Mouse (Mus musculus) midbrain, embryonic 14.5 days (tissue): ENCODE measurements around the gene Fat3. TPM values are rescaled to one million over a fixed set of nuclear protein-coding genes. Genes with fewer than 3 reads are reported as not detected.

Experiments
- ATAC-seq: fragments of 200-750 bp; cut with Nextera tagmentation; 2 replicates; pipeline ENCODE4 v1.8.0; 2017; ENCODE audit warnings: moderate number of reproducible peaks, moderate library complexity; ENCODE audit not compliant: low FRiP score, low TSS enrichment
- DNase-seq: peaks from one replicate; pipeline ENCODE4 v3.0.0-alpha.2; 2015
- H3K27ac ChIP-seq: fragments of 300-500 bp; sonication (generic); replicated peaks from 2 replicates; pipeline ENCODE4 v1.5.1; 2014; ENCODE audit warnings: mild to moderate bottlenecking, low read depth, low read length, moderate library complexity
- H3K27me3 ChIP-seq: fragments of 300-500 bp; sonication (generic); 2 replicates; pipeline ENCODE4 v1.6.1; 2014; ENCODE audit warnings: low read length, control low read depth, mixed read lengths; ENCODE audit not compliant: control insufficient read depth, insufficient read depth
- H3K36me3 ChIP-seq: fragments of 300-500 bp; sonication (generic); 2 replicates; pipeline ENCODE4 v1.6.1; 2014; ENCODE audit warnings: low read length, control low read depth; ENCODE audit not compliant: control insufficient read depth, insufficient read depth
- H3K4me1 ChIP-seq: fragments of 300-500 bp; sonication (generic); 2 replicates; pipeline ENCODE4 v1.6.1; 2014; ENCODE audit warnings: mild to moderate bottlenecking, antibody characterized with exemption, low read length, control low read depth; ENCODE audit not compliant: control insufficient read depth, insufficient read depth
- H3K4me2 ChIP-seq: fragments of 300-500 bp; sonication (generic); 2 replicates; pipeline ENCODE4 v1.6.1; 2014; ENCODE audit warnings: mild to moderate bottlenecking, low read length, moderate library complexity
- H3K4me3 ChIP-seq: fragments of 300-500 bp; sonication (generic); replicated peaks from 2 replicates; pipeline ENCODE4 v1.5.1; 2014; ENCODE audit warnings: low read depth, low read length
- H3K9ac ChIP-seq: fragments of 300-500 bp; sonication (generic); replicated peaks from 2 replicates; pipeline ENCODE4 v1.6.1; 2014; ENCODE audit warnings: mild to moderate bottlenecking, low read length, moderate library complexity
- H3K9me3 ChIP-seq: fragments of 300-500 bp; sonication (generic); 2 replicates; pipeline ENCODE4 v1.6.1; 2016; ENCODE audit warnings: low read length, control low read depth, mixed read lengths; ENCODE audit not compliant: control insufficient read depth
- WGBS: fragments of 180-500 bp; shearing (Covaris S2); extraction: QIAGEN DNeasy Blood & Tissue Kit; methylation state at CpG from one replicate; pipeline ENCODE4 v1.1.7; 2014; 5-methylcytosine and 5-hydroxymethylcytosine counted together
- polyA plus RNA-seq: library from polyadenylated mRNA; unstranded; fragments of >200 nt; fragmentation: Nextera tagmentation; extraction: Ambion mirVana; gene quantifications from 2 replicates; pipeline ENCODE4 v1.2.1, GENCODE M21; 2014

The Fat3 gene
- polyA plus RNA-seq, 1 experiment from 2014 or later, result 27.6 TPM

- Histone ChIP-seq H3K36me3 (no peaks in the 10 kb centered on the region), H3K27me3 (no peaks in the 10 kb centered on the region), H3K27ac (no peak overlapping the region), H3K4me1 (no peaks in the 10 kb centered on the region), H3K4me2 (no peak overlapping the region), H3K9ac (no peak overlapping the region), H3K4me3 (no peak overlapping the region), H3K9me3 (no peaks in the 10 kb centered on the region)
- 91% methylated on average over 5 of the region's 5 CpGs for WGBS
- no peak for DNase-seq
- no peak for ATAC-seq
Measured at GRCm38 (mm10) chr9:16107900-16108299, 393.2 kb downstream of the Fat3 start.

DNA sequence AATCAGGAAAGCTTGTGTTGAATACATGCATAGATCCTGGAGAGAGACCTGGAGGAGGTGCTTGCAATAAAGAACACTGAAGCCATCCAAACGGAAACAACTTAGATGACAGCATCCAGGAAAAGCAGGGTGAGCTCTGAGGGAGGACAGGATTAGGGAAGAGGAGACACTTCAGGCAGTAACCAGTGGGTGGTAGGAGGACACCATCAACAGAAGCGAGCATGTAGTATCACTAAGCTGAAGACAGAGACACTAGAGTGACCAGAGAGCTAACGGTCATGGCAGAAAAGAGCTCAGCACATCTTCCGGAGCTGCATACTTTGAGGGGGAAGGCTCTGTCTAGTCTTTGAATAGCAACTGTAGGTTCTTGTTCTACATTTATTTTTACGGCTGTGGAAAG, 393.7 kb downstream of the Fat3 start:
- 81% methylated on average over 5 of the region's 5 CpGs for WGBS
- Histone ChIP-seq H3K4me1 (no peaks in the 10 kb centered on the region), H3K9ac (no peak overlapping the region), H3K4me3 (no peak overlapping the region), H3K36me3 (no peaks in the 10 kb centered on the region), H3K4me2 (no peak overlapping the region), H3K9me3 (no peaks in the 10 kb centered on the region), H3K27me3 (no peaks in the 10 kb centered on the region), H3K27ac (no peak overlapping the region)
- ATAC-seq, result no peak
- DNase-seq, result no peak

DNA sequence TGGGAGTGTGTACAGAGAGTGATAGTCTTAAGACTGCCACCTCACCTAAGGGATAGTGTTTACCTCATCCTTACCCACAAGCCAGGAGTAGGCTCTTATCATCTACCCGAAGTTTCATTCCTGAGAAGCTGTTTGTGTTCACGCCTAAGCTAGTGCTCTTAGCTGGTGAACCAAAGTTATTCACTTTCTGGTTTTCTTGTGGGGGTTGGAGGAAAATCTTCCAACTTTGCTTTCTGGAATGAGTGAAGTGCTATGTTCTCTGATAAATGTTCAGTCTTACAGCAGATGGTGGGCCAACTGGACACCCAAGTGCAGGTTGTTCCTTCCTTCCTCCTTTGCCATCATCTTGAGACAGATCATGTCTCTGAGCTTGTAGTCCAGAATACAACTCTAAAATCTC, 402.5 kb downstream of the Fat3 start:
- Histone ChIP-seq H3K4me1 (no peaks in the 10 kb centered on the region), H3K36me3 (no peaks in the 10 kb centered on the region), H3K27me3 (no peaks in the 10 kb centered on the region), H3K4me3 (no peak overlapping the region), H3K9me3 (no peaks in the 10 kb centered on the region), H3K27ac (no peak overlapping the region), H3K4me2 (no peak overlapping the region), H3K9ac (no peak overlapping the region)
- ATAC-seq (no peak), DNase-seq (no peak)
- WGBS, result 97% methylated on average over 2 of the region's 2 CpGs

- H3K9ac ChIP-seq, result no peak overlapping the region; the same call in 1 of the 2 replicates
- H3K4me1 ChIP-seq, result peaks cover 16% of the 10 kb centered on the region
- H3K4me3 ChIP-seq, result no peak overlapping the region
- ATAC-seq (no peak), DNase-seq (peak; percentile 43)
- peak overlapping the region; percentile 16; the same call in 1 of the 2 replicates for H3K27ac ChIP-seq
- no peaks in the 10 kb centered on the region for H3K36me3 ChIP-seq
- H3K9me3 ChIP-seq, result no peaks in the 10 kb centered on the region
- H3K27me3 ChIP-seq, result no peaks in the 10 kb centered on the region
- WGBS, result 52% methylated on average over 8 of the region's 8 CpGs
- no peak overlapping the region for H3K4me2 ChIP-seq
Measured at GRCm38 (mm10) chr9:16093047-16093668, 407.9 kb downstream of the Fat3 start.

DNA sequence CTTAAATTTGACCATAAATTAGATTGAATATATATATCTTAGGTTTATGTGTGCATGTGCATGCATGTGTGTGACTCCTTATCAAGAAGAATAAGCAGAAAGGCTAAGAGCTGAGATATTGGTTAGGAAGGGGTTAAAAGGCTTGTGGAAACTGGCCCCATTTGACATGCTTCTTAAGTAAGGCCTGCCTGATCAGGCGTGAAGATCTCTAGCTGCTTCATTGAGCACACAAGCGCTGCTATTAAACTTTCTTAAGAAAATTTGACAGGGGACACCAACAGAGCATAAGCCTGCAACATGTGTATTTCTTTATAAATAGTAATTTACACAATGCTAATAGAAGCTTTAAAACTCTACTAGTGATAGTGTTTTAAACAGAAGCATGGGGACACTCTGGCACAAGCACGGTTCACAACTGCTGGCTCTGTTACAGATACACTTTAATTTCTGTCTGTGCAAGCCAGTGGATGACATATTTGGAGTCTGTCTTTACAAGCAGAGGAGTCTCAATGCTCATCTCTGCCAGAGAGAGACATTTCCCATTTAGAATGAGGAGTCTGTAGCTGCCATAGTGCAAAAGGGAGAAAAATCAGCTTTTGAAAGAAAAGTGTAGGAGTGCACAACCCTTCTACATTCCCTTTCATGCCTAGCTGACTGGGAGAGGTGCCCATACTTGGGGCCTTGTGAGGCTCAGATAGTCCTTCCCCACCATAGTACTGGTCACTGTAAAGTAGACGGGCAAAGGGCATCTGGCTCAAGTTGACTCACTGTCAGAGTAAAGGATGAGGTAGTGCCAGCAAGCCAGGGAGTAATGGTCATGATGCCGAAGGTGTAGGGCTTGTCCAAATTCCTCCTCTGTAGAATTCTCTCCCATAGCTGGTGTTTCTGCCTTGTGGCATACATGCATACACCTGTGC, 408.8 kb downstream of the Fat3 start:
- Histone ChIP-seq H3K27ac (peak overlapping the region; percentile 16; the same call in 1 of the 2 replicates), H3K4me3 (no peak overlapping the region), H3K27me3 (no peaks in the 10 kb centered on the region), H3K9ac (no peak overlapping the region), H3K4me2 (no peak overlapping the region), H3K4me1 (peaks cover 16% of the 10 kb centered on the region), H3K9me3 (no peaks in the 10 kb centered on the region), H3K36me3 (no peaks in the 10 kb centered on the region)
- no peak for ATAC-seq
- peak; percentile 40 for DNase-seq
- WGBS, result 17% methylated on average over 5 of the region's 5 CpGs

- Histone ChIP-seq H3K27me3 (no peaks in the 10 kb centered on the region), H3K9ac (no peak overlapping the region), H3K27ac (no peak overlapping the region), H3K9me3 (no peaks in the 10 kb centered on the region), H3K36me3 (no peaks in the 10 kb centered on the region), H3K4me3 (no peak overlapping the region), H3K4me2 (no peak overlapping the region), H3K4me1 (peaks cover 13% of the 10 kb centered on the region)
- DNase-seq (peak; percentile 53), ATAC-seq (no peak)
- 11% methylated on average over 2 of the region's 2 CpGs for WGBS
Measured at GRCm38 (mm10) chr9:16079292-16079691, 421.8 kb downstream of the Fat3 start.

GRCm38 (mm10) chr9:16074664-16075063, 426.4 kb downstream of the Fat3 start:
- H3K9me3 ChIP-seq, result no peaks in the 10 kb centered on the region
- H3K9ac ChIP-seq, result no peak overlapping the region
- peaks cover 13% of the 10 kb centered on the region for H3K4me1 ChIP-seq
- WGBS, result 6% methylated on average over 2 of the region's 2 CpGs
- H3K36me3 ChIP-seq, result no peaks in the 10 kb centered on the region
- H3K4me3 ChIP-seq, result no peak overlapping the region
- H3K27me3 ChIP-seq, result no peaks in the 10 kb centered on the region
- ATAC-seq (no peak), DNase-seq (peak; percentile 23)
- H3K4me2 ChIP-seq, result no peak overlapping the region
- H3K27ac ChIP-seq, result no peak overlapping the region

GRCm38 (mm10) chr9:16074116-16074515, 427.0 kb downstream of the Fat3 start:
- 17% methylated on average over 6 of the region's 6 CpGs for WGBS
- DNase-seq, result no peak
- Histone ChIP-seq H3K4me2 (no peak overlapping the region), H3K27me3 (no peaks in the 10 kb centered on the region), H3K4me3 (no peak overlapping the region), H3K9ac (no peak overlapping the region), H3K27ac (no peak overlapping the region), H3K4me1 (peaks cover 7% of the 10 kb centered on the region; the same call in 1 of the 2 replicates), H3K36me3 (no peaks in the 10 kb centered on the region), H3K9me3 (no peaks in the 10 kb centered on the region)
- ATAC-seq, result no peak
